Mouse (Mus musculus) myocyte (in vitro differentiated cells): ENCODE data around the gene Slc35c1.

Experiments
- MAX ChIP-seq: IDR thresholded peaks from one replicate; pipeline ENCODE4 v1.6.1; 2011; ENCODE audit warnings: low read depth, mild to moderate bottlenecking, control low read depth
- MYOG ChIP-seq, 3 experiments: IDR thresholded peaks; one replicate each; pipeline ENCODE4 v1.6.1; 2011; ENCODE audit warnings: control low read depth in 2 of 3, low read depth in 2 of 3, mild to moderate bottlenecking in 2 of 3; ENCODE audit not compliant: insufficient read length in 2 of 3, control insufficient read depth in 1 of 3, insufficient read depth in 1 of 3
- POLR2A ChIP-seq: IDR thresholded peaks from one replicate; pipeline ENCODE4 v1.6.1; 2011; ENCODE audit warnings: low read depth, mild to moderate bottlenecking, control low read depth, moderate library complexity; ENCODE audit not compliant: insufficient read length
- POLR2AphosphoS2 ChIP-seq: IDR thresholded peaks from one replicate; pipeline ENCODE4 v1.6.1; 2011; ENCODE audit warnings: low read depth, control low read depth; ENCODE audit not compliant: insufficient read length
- REST ChIP-seq: IDR thresholded peaks from one replicate; pipeline ENCODE4 v1.6.1; 2011; ENCODE audit warnings: mild to moderate bottlenecking, control low read depth, moderate library complexity; ENCODE audit not compliant: insufficient read depth, insufficient read length
- TCF12 ChIP-seq: IDR thresholded peaks from one replicate; pipeline ENCODE4 v1.6.1; 2011; ENCODE audit warnings: mild to moderate bottlenecking, control low read depth; ENCODE audit not compliant: poor library complexity, insufficient read depth, severe bottlenecking
- USF1 ChIP-seq: IDR thresholded peaks from one replicate; pipeline ENCODE4 v1.6.1; 2011; ENCODE audit warnings: low read depth, mild to moderate bottlenecking, control low read depth, moderate library complexity

GRCm38 (mm10) chr2:92459921-92460707 is at the start of gene Slc35c1:
- TF ChIP-seq POLR2A: no peak
- no peak for TF ChIP-seq TCF12
- no peak for TF ChIP-seq POLR2AphosphoS2
- TF ChIP-seq USF1: no peak
- TF ChIP-seq MYOG (IDR thresholded peaks at IDR 0.05; ENCODE audit: control insufficient read depth in 1 of 3, insufficient read depth in 1 of 3, insufficient read length in 2 of 3, low read depth in 2 of 3): no peak
- no peak for TF ChIP-seq MAX
- no peak for TF ChIP-seq REST
